ENCODE assay signal across 8 mouse cellular contexts in genomic region chr4:21814029-21814428, GRCm38 (mm10). TPM values are rescaled to one million over a fixed set of nuclear protein-coding genes. Genes with fewer than 3 reads are reported as not detected.
DNase-seq lines count a peak whose midpoint lies in the region; TF ChIP-seq lines count a peak whose summit lies in the region.
"Had no signal": no experiment of that assay in that cellular context is flagged by ENCODE, and none has a peak within 500 bp of the region (broad histone marks: within the 10 kb centered on the region; RNA-seq: fewer than 3 reads in every experiment).

No protein-coding gene starts in this region.

- H3K4me1 ChIP-seq in embryonic fibroblast, embryonic 13.5 days (ENCODE audit: control insufficient read depth, insufficient read depth, low read length) = no peaks in the 10 kb centered on the region
- H3K4me1 ChIP-seq: liver, embryonic 15.5 days had no signal

- peak; percentile 83 for DNase-seq in ES-CJ7 (ENCODE audit: low read depth, low spot score)
- DNase-seq in adrenal gland, postnatal 36 days = peak; percentile 24 to 52
- peak; percentile 45 for DNase-seq in heart, postnatal 4 days
- peak; percentile 3 for DNase-seq in large intestine, adult 2 months (ENCODE audit: low read depth, low spot score)
- peak; percentile 13 to 41 for DNase-seq in lung, adult 18-20 months
- peak; percentile 32 for DNase-seq in retina, adult 2 months (ENCODE audit: low read depth, low spot score)

- no peak for TF ChIP-seq POLR2A in embryonic fibroblast, embryonic 13.5 days (IDR thresholded peaks at IDR 0.05; ENCODE audit: low read depth, low read length)

- WGBS in large intestine, adult 2 months = 27% methylated on average over 2 of the region's 2 CpGs

- TF ChIP-seq CTCF in embryonic fibroblast, embryonic 13.5 days (IDR thresholded peaks at IDR 0.05; ENCODE audit: borderline replicate concordance, insufficient read depth, low read length) = peak; percentile 41; the same call in 1 of the 2 replicates

- no peak overlapping the region for H3K27ac ChIP-seq in embryonic fibroblast, embryonic 13.5 days (ENCODE audit: insufficient read depth, low read length)
- H3K27ac ChIP-seq: liver, embryonic 15.5 days had no signal

- no peak overlapping the region for H3K4me3 ChIP-seq in embryonic fibroblast, embryonic 13.5 days (ENCODE audit: insufficient read depth, low read length)
- H3K4me3 ChIP-seq: liver, embryonic 15.5 days had no signal

RNA-seq across cellular contexts. Expression of gene Pnisr, which starts 33.4 kb away (rescaled TPM):
- total RNA-seq in adrenal gland, postnatal 36 days (2021) = 10 to 100 TPM; 80.9 to 93.8 TPM
- polyA plus RNA-seq in embryonic fibroblast, embryonic 13.5 days (2011; ENCODE audit: insufficient read length, low read depth, missing spikeins) = 103 and 137 TPM in 2 replicates
- 10 to 100 TPM; 50.7 to 58.4 TPM for total RNA-seq in heart, postnatal 4 days (2021)
- 12.1 and 43.1 TPM in 2 replicates for polyA plus RNA-seq in large intestine, adult 2 months (2012; rRNA removed)

RNA-seq across cellular contexts. Expression of gene Tstd3, which starts 47.0 kb away (rescaled TPM):
- 10 to 100 TPM in 1 of 2 experiments, 1 to 10 TPM in 1; 6.4 to 12.9 TPM for total RNA-seq in adrenal gland, postnatal 36 days (2021)
- 15.1 and 18.3 TPM in 2 replicates for polyA plus RNA-seq in embryonic fibroblast, embryonic 13.5 days (2011; ENCODE audit: insufficient read length, low read depth, missing spikeins)
- 10 to 100 TPM; 10.9 to 13.0 TPM for total RNA-seq in heart, postnatal 4 days (2021)
- polyA plus RNA-seq in large intestine, adult 2 months (2012; rRNA removed) = 4.7 and 8.8 TPM in 2 replicates

RNA-seq across cellular contexts. Expression of gene Usp45, which starts 47.1 kb away (rescaled TPM):
- 10 to 100 TPM; 16.8 to 23.6 TPM for total RNA-seq in adrenal gland, postnatal 36 days (2021)
- 23.9 and 24.6 TPM in 2 replicates for polyA plus RNA-seq in embryonic fibroblast, embryonic 13.5 days (2011; ENCODE audit: insufficient read length, low read depth, missing spikeins)
- total RNA-seq in heart, postnatal 4 days (2021) = 10 to 100 TPM; 12.8 to 13.6 TPM
- 2.3 and 5.2 TPM in 2 replicates for polyA plus RNA-seq in large intestine, adult 2 months (2012; rRNA removed)

Comparison
In these comparisons a context has a peak if more than half of its experiments do, and no peak if none do; other contexts are left out.
1. DNase-seq: peak in every context shown above with its lines; median percentile 83 in ES-CJ7; 45 in heart, postnatal 4 days; 38 in adrenal gland, postnatal 36 days; 32 in retina, adult 2 months; 27 in lung, adult 18-20 months; 3 in large intestine, adult 2 months.